Mouse (Mus musculus): ENCODE results near the gene Fam161a. TPM values are rescaled to one million over a fixed set of nuclear protein-coding genes. Genes with fewer than 3 reads are reported as not detected.

Gene Fam161a
- 2.6 TPM for polyA plus RNA-seq (2017; shearing (Covaris generic))

DNA sequence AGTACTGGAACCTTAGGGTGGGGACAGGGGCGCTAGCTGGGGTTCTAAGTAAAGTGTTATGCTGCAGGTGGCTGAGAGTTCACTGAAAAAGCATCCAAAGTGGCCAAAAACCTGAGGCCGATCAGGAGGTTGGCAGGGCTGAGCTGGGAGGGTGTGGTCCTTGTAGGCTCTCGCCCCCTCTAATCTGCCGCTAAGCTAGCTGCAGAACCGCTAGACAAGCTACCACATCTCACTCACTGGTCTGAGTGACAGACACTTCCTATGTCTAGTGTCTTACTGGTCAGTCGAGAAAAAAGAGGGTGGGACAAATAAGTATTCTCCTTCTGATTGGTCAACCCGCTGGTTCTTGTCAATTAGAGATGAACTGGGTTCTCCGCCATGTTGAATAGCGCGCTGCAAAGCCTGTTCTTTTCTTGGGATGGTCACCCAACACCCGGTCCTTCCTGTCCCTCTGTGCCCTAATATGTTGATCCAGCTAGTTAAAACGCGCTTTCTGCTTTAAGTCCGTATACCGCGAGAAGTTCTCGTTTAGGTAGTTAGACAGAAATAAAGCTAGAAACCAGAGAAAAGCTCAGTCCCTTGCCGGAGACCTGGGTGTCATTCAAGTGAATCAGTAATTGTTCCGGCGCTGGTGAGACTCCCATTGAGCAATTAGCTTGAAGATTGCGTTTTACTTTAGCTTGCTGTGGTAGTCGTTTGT, at the start of gene Fam161a:
Fam161a (plus strand) TSS at position 51 of the 700 bp plus-strand sequence.

DNA sequence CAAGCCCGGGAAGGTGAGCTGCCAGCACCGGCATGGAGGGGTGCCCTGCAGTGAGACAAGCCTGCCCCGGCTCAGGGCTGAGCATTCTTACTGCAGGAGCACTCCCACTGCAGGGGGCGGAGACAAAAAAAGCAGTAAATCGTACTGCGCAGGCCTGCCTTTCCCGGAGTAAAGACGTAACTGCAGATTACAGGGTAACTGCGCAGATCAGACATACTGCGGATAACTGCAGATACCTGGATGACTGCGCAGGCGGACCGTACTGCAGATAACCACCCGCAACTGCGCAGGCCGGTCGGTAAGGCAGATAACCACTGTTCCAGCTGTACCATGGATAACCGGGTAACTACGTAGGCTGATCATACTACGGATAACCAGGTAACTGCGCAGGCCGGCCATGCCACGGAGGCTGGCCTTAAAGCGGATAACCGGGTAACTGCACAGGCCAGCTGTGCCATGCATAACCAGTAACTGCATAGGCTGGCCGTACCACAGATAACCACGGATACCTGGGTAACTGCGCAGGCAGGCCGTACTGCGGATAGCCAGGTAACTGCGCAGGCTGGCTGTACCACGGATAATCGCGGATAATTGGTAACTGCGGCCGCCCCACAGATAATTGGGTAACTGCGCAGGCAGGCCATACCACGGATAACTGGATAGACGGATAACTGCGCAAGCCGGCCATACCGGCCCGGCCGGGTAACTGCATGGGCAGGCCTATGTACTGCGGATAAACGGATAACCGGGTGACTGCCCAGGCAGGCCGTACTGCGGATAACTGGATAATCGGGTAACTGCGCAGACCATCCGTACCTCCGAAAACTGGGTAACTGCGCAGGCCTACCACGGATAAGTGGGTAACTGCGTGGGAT, 35.3 kb upstream of the Fam161a start, which contains the start of gene Zrsr1:
Zrsr1 (plus strand) TSS at position 171 of the 875 bp plus-strand sequence.

DNA sequence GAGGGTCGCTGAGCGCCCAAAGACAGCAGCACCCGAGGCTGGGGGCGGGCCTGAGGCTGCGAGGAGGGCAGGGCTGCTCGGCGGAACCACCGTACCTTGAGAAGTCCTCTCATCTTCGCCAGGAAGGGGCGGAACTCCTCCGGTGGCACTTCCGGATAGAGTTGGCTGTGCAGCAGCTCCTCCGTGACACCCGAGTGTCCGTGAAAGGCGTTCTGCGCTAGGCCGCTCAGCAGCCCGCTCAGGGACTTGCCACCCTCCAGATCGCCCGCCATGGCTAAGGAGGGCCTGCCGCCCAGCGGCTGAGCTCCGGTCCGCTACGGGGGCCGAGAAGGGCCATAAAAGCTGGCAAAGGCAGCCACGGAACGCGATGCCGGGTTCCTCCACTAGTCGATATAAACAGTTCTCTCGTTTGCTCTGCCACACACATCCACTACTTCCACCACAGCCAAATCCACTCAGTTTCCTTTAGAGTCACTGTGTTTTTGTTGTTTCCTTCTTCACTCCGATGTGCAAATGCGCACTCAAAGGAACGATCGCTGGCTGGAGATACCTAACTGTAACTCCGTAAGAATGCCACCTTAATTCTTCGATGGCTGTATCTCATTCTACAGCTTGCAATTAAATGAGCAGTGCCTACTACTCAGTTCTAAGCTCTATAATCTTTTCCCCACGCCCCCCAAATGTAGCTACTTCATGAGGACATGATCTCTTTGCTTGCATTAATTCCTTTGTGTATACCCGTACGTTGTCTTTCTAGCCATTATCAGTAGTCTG, 25.2 kb upstream of the Fam161a start, which contains the start of the genes Gm28048 and Commd1:
Gm28048 (minus strand) TSS at position 107 of the 774 bp plus-strand sequence.
Commd1 (minus strand) TSS at position 399 of the 774 bp plus-strand sequence.

DNA sequence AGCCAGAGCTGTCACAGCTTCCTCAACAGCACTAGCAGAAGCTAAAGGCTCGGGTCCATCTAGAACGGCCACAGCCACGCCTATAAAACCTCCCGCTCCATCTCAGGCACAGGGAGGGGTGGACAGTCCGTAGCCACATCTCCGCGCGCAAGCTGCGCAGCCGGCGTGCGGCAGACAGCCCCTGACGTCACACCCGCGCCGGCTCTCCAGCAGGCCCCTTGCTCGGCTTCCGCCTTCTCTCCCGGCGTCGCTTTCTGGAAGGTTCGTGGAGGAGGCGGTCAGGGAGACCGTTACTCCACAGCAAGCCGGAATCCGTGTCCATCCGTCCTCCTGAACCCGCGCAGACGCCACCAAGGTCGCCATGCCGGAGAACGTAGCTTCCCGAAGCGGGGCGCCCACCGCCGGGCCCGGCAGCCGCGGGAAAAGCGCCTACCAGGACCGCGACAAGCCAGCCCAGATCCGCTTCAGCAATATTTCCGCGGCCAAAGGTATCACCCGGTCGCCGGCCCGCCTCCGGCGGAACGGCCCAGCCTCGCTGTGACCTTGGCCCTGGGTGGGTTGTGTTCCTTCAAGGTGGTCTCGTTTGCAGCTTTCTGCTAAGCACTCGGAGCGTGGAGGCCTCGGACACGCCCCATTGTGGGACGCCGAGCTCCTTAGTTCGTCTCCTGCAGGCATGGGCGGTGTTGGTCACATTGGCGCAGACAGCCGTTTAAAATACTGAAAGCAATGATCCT, 16.8 kb upstream of the Fam161a start, which contains the start of gene Cct4:
Cct4 (plus strand) TSS at position 127 of the 734 bp plus-strand sequence.

Other genes starting within 250 kb of the Fam161a start
- gene B3gnt2, start 146.6 kb upstream of the Fam161a start, polyA plus RNA-seq (2017; shearing (Covaris generic)): 43.6 TPM
- gene Zrsr1, start 35.5 kb upstream of the Fam161a start, polyA plus RNA-seq (2017; shearing (Covaris generic)): 1.9 TPM
- 108 TPM for gene Gm28048, start 25.4 kb upstream of the Fam161a start, polyA plus RNA-seq (2017; shearing (Covaris generic))
- gene Commd1, start 25.1 kb upstream of the Fam161a start, polyA plus RNA-seq (2017; shearing (Covaris generic)): 72.0 TPM
- gene Cct4, start 17.0 kb upstream of the Fam161a start, polyA plus RNA-seq (2017; shearing (Covaris generic)): 221 TPM
- 115 TPM for gene Xpo1, start 248.5 kb downstream of the Fam161a start, polyA plus RNA-seq (2017; shearing (Covaris generic))

Data from CD4-positive, CD25-positive, alpha-beta regulatory T cell (primary cell).